Mouse (Mus musculus): ENCODE data around the gene Ank2.

The Ank2 gene

DNA sequence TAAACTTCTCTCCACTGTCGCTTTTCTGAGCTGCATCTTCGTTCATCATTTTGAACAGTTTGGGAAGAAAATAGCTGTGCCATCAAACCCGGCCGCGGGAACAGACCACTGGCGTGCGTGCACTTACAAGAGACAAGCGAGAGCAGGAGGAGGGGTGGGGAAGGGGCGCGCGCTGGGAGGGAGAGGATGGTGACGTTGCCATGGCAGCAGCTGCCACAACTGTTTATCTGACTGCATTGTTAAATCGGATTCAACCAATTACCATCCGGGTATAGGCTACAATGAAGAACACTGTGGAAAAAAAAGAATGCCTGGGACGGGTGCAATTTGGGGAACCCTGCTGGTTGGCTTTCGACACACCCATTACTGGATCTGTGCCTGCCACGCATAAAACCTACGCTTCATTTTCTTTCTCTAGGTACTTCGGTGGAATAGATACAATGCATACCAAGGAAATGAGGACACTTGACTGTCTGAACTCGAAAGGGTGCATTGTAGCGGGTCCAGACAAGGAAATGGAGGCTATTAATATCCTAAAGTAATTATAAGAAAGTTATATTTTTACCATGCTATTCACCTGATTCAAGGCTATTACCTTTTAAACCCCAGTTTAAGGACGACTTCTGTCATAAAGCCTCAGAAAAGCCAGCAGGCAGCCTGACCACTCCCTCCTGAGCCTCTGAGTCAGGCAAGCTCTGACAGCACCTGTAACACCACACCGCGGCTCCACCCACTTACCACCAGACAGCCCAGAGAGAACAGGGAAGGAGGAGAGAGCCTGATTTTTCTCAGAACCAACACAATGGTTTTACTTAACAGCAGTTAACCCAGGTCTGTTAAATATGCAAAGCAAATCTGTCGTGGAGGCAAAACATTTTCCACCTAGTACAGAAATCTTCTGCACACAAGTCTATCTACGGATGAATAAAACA is 273.1 kb downstream of the Ank2 start:
- DNase-seq = peak; percentile 78 to 85

DNA sequence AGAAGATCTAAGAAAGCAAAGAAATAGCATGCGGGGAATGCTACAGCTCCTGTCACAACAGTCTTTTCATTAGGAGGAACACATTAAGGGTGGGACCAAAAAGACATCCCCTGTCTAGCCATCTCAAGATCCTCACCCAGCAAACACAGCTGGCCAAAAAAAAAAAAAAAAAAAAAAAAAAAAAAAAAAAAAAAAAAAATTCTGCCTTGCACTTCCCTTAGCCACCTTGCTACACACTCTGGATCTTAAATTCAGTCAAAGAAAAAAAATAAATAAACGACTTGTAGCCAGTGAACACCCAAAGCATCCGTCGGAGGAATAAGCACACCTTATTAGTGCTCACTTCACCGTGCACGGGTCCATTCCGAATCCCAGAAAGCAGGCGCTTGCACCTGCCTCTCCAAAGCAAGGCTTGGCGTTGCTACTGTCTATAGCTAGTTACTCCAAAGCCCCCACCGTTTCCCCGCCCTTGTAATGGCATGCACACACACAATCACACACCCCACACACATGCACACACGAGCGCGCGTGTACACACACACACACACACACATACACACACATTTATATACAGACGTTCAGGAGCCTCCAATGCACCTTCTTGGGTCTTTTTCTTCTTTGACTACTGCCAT is 273.9 kb downstream of the Ank2 start:
- peak; percentile 79 to 81 for DNase-seq

DNA sequence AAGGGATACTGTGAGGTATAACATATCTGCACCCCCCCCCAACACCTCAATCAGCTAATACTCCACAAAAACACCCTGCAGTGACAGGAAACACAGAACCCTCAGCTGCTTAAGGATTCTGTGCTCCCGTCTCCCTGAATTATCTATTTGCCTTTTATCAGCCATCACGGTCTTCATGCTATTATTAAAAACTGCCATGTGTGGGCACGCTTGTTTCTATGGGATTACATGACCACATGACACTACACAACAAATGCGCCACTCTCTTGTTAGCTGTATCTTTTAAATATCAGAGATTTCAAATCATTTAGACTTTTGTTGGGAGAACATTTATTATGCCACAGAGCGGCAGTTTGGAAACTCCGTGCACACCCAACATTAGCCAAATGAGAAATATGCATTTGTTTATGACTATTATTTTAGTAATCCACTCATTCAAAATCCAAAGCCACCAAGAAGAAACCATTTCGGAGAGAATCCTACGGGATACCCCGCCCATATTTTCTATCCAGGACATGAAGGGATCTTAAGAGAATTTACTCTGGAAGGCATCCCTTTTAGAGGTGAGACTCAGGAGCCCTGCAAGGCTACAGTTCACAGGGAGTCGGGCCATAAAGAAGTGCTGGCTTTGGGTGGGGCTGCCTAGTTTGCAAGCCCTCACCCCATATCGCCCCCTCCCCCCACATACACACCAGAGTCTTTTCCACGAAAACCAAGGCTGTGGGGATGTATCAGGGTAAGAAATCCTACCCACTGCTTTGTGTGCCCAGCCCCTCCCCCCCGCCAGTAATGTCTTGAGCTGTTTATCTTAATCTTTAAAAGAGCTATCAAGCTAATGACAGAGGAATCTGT is 274.6 kb downstream of the Ank2 start:
- peak; percentile 63 to 72 for DNase-seq

DNA sequence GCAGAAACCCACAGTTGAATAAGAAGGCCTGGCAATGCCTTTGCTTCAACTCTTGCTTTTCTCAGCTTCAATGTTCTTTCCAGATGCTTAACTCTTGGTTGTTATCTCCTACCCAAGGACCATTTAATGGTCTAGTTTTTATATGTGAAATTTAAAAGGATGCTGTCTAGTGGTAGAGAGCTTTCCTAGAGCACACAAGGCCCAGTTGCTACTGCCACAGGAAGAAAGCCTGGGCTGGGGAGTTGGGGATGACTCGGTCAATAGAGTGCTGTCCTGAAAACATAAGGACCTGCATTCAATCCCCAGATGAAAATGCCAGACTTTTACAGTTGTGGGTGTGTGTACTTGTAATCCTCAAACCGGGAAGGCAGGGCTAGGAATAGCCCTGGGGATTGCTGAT is 277.1 kb downstream of the Ank2 start:
- DNase-seq = no peak

DNA sequence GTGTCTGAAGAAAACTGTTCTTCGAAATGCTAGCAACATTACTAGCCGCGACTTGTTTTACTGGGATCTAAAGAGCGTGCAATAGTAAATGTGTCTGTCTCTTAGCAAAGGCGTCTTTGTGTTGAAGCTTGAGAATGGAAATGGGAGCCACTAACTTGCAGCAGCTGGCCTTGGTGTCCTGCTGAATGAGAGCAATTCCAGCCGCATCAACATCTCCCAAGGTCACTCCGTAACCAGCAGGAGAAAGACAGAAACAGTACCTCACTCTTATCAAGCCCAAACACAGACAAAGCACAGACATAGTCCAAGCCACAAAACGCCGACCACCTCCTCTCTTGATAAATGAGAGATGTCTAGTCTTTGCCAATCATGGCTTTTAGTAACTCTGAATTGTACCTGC is 278.3 kb downstream of the Ank2 start:
- DNase-seq = no peak

DNA sequence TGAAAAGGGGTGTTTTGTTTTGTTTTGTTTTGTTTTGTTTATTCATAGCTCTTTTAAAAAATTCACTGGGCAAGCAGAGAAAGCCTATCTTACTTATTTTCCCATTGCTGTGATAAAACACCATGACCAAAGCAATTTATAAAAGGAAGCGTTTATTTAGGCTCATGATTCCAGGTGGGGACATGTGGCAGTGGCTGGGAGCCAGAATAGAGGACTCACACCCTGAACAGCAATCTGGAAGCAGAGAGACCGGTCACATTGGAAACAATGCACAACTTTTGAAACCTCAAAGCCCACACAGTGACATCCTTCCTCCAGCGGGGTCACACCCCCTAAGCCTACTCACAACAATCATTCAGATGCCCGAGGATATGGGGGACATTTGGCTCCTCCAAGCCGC is 285.6 kb downstream of the Ank2 start:
- no peak for DNase-seq

DNA sequence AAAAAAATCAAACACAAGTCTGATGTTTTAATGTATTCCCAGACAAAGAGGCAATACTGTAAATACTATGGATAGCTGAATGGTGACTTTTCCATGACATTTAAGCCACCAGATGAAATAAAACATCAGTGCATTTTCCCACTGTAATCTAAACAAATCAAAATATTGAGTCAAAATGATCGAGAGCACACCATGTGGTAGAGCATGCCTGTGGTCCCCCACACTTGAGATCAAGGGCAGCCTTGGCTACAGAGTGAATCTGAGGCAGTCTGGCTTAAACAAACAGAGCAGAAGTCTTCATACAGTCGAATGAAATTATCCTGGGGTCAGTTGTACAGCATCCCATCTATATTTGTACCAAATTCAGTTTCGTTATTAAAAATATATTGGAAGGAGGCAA is 288.0 kb downstream of the Ank2 start:
- DNase-seq = no peak

DNA sequence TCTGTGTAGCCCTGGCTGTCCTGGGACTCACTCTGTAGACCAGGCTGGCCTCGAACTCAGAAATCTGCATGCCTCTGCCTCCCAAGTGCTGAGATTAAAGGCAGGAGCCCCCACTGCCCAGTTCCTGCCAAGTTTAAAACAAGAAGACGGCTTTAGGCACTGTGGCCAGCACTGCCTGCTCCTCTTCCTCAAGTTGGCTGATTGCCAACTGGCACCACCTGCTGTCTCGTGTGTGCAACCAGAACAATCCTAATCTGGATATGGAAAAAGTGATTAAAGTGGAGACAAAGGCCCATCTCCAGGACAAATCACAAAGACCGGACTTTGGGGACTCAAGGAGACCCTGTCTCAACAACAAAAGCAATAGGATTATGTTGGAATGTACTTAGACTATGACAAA is 288.6 kb downstream of the Ank2 start:
- DNase-seq = peak; percentile 48 to 62

DNA sequence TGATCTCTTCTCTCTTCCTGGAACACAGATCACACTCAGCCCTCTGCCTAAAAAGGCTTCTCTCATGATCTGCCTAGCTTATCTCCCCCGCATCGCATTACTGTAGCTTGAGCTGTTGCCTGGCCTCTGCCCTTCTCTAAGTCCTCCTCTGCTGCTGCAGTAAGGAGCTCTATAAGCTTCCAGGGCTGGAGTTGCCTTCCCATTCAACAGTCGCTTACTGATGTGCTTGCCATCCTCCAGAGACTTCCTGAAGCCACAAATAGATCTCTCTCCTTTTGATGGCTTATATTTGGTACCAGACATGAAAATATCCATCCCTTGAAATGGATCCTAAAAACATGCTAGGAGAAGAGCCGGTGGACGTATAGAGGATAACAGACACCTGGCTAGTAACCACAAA is 290.3 kb downstream of the Ank2 start:
- peak in 1 of 2 experiments; percentile 31 for DNase-seq

DNA sequence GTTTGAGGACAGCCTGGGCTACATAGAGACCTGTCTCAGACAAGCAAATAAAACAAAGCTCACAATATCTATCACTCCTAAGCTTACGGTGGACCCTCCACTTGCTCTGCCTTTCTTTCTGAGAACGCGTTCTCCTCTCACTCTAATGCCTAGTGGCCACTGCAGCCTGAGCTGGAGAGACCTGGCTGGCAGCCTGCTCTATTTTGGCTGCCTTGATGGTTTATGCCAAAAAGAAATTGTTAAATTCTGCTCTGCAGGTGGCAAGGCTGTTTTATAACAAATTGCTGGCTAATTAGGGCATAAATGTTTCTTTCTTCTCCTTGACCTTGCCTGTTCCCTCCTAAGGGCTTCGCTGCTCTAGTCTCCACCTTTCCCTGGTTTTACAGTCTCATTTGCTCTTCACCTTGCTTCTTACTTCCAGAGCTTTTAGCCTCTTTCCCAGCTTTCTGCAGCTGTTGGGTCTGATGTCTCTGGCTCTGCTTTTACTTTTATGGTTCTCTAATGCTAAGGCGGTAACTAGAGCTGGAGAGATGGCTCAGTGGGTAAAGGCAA is 293.2 kb downstream of the Ank2 start:
- peak; percentile 76 to 86 for DNase-seq

DNA sequence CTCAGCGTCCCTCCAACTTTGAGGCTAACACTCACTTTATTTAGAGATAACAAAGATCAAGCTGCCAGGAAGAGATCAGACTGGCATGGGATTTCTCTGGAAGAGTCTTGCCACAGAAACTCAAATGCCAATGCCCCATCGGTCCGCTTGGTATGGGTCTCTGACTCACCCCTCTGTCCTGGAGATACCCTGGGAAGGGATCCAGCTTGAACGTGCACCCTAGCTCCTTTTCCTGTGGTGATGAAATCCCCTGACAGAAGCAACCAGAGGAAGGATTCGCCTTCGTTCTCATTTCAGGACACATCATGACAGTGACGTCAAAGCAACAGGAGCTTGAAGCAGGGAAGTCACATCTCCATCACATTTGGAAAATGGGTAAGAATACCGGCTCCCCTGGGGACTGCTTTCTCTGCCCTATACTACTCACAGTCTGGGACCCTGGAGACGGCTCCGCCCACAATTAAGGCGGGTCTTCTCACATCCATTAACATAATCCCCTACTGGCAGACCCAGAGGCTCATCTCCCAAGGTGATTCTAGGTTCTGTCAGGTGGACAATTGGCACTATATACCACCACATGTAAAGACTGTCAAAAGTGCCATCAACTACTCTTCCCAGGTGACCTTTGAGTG is 296.6 kb downstream of the Ank2 start:
- peak in 1 of 2 experiments; percentile 32 for DNase-seq

DNA sequence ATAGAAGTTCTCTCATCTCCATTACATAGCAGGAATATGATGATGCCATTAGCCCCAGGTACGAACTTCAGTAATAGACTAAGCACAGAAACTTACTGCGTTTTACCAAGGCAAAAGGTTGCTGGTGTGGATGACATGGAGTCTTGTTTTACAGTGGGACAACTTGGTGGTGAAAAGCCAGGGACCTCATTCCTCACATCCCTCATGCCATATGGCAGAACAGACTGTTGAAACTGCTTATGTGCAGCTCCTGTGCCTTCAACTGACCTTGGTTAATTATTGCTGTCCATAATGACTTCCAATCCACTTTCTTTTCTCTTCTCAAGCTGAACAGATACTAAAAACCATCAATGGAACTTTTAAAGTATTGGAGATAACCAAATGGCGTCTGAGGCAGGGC is 298.4 kb downstream of the Ank2 start:
- peak; percentile 63 to 64 for DNase-seq

DNA sequence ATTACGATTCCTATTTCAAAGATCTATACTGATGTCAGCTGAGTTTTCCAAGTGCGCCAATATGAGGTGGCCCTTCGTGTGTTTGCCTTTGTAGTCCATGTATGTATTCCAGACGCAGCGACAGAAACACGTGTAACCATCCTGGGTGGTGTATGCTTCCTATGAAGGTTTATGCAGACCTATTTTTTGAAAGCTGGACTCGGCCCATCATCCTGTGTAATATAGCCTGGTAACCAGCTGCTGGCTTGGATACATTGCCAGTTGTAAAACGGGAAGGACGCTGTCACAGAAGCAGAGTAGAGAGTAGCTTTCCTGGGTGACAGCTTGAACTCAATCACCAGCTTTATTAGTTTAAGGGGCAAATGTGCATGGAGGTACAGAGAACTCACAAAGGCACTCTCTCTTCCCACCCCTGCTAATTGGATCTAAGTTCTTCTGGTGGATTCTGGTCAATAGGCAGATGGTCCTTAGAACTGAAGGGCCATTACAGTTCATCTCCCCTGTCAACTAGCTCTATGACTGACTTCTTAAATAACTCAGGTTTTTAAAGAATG is 300.0 kb downstream of the Ank2 start:
- DNase-seq = peak; percentile 42 to 57

DNA sequence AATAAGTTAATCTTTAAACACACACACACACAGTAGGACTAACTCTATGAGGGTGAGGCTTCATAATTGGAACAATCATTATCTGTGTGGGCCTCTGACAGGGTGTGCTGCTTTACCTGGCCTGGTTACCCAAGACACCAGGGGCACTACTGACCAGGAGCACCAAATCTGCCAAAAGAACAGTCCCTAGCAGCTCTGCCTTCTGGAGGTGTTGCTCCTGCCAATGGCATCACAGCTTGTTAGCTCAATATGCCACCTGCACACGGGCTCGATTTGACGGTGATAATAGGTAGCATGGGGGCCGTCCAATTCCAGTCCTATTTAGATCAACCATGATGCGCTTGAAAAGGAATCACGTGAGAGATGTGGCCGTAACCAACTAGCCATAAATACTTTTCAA is 300.5 kb downstream of the Ank2 start:
- DNase-seq = peak; percentile 85 to 86

DNA sequence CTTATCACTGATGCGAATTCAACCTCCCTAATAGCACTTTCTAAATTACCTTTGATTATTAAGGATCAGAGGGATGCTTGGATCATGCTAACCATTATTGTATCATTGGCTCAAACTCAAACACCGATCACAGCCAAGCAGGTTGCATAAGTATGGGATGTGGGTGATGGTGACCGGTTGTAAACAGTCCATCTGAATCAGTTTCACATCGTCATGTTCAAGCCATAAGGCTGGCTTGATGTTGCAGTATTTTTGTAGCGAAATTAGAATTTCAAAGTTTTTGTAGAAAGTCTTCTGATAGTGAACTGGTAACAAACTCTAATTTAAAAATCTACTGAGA is 310.4 kb downstream of the Ank2 start:
- DNase-seq = peak; percentile 72 to 81

DNA sequence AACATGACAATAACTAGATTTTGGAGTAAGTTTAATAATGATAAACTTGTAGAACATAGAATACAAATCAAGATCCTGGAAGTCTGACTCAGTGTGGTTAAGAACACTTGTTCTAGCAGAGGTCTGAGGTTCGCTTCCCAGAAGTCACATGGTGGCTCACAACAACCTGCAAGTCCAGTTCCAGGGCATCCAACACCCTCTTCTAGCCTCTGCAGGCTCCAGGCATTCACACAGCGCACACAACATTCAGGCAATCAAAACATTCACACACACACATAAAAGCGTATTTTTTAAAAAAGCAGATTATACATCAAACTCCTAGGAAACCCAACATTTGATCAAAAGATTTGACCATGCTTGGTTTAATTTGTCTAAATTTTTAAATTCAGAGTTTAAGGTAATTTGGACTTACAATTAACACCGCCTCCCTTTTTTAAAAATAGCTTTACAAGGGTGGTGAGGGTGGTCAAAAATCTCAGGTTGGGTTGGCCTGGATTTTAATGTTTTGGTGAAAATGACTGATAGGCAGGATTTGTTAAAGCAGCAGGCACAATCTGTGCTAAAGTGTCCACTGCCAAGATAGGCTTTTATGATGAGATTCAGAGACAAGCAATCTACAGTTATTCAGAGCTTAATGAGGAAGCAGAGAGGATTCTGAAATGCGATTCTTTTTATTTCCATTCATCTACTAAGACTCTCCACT is 310.9 kb downstream of the Ank2 start:
- DNase-seq = peak; percentile 59 to 66

DNA sequence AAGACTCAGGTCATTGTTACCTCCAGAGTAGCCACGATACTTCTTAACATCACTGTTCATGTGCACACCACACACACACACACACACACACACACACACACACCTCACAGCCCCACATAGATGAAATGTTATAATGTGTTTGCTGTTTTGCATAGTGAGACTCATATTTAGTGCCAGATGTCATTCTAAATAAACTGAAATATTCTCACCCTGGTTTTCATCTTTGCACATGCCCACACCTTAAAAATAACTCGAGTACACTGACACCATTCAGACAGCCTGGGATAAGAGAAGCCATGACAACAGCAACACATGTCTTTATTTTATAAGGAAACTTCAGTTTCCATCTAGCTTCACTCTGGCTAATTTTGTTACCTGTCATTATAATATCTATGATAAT is 312.1 kb downstream of the Ank2 start:
- no peak for DNase-seq

DNA sequence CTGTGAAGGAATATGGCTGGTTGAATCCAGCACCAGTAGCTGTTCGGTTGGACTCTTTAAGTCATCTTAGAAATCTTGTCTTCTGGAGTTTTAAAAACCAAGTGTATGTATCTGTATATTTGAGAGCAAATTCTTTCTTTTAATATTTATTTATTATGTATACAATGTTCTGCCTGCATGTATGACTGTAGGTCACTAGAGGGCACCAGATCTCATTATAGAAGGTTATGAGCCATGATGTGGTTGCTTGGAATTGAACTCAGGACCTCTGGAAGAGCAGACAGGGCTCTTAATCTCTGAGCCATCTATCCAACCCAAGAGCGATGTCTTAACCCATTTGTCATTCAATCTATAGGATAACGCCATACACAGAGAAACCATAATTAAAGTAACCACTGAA is 312.9 kb downstream of the Ank2 start:
- no peak for DNase-seq

DNA sequence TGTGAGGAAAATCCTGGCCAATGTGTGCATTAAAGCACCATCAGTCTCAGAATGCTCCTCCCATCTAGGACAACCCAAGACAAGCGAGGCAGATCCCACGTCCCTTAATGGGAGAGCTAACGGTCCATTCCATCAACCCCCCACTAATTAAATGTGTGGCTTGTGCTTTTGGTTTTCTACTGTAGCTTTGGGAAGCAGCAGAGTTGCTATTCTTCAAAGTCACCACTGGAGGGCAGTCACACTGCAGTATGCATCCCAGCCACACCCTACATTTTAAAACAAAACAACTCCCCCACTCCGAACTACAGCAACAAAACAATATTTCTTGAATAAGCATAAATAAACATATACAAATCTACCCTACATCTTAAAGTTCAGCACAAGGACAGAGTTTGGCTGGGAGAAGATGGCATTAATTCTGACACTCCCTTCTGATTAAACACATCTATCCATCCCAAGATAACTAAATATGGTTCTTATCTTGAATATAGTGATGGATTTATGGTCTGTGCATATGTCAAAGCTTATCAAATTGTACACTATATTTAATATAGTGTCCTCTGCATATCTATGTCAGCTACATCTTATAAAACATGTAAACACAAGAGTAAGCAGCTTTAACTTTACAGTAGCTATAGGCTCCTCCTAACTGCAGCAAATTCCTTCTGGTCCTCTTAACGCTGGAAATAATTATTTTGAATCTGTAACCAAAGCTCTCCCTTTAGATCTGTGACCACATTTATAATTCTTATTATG is 315.0 kb downstream of the Ank2 start:
- DNase-seq = peak; percentile 66 to 69

DNA sequence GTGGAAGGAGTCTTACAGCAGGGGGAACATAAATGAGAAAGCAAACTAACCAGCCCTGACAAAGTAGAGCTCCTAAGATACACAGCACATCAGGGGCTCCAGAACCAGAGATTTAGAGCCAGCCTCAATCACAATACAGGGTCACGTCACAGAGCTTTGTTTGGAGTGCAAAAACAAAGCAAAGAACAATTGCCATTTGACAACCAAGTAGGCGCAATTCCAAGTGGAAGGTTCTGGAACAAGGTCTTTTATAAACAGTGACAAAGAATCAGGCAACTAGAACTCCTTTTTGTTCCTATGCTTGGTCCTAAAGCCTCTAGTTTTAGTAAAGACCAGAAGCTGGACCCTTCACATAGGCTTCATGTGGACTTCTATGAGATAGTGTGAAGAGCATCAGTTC is 326.5 kb downstream of the Ank2 start:
- DNase-seq = no peak

DNA sequence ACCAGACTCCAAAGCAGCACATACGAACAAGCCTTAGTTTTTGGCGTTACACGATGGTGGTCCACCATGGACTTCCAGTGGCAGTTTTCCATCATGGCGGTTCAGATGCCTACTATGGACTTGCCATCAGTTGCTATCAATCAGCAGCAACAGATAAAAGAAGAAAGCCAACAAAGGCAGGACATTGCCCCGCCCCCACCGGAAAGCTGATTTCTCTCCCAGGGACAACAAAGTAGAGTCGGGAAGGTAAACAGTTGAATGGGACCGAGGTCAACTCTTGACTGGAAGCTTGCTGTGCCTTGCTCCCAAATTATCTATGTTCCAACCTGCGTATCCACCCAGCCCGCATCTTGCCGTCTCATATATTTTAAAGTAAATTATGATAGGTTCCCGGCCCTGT is 328.9 kb downstream of the Ank2 start:
- no peak for DNase-seq
